Mouse (Mus musculus): ENCODE data around the gene Speer4b.
"Not testable (repeated sequence)": the region's sequence is repeated elsewhere in the genome, so short reads cannot be mapped to it uniquely, and the experiment has no call there.

Speer4b gene

GRCm38 (mm10) chr5:27501338-27501737 is at the start of gene Speer4b:
Gene Speer4b, minus strand, starts transcription at chr5:27501438.
- DNase-seq (ENCODE audit: low spot score) = not testable (repeated sequence)

- DNase-seq (ENCODE audit: low spot score) = no peak
These were observed 48.1 kb upstream of the Speer4b start for GRCm38 (mm10) chr5:27549291-27549690.

- DNase-seq (ENCODE audit: low spot score) = no peak
These were observed 43.6 kb upstream of the Speer4b start for GRCm38 (mm10) chr5:27544816-27545270.

- DNase-seq (ENCODE audit: low spot score) = no peak
These were observed 25.7 kb upstream of the Speer4b start for GRCm38 (mm10) chr5:27526906-27527305.

- DNase-seq (ENCODE audit: low spot score) = no peak
These were observed 17.5 kb upstream of the Speer4b start for GRCm38 (mm10) chr5:27518716-27519115.

- DNase-seq (ENCODE audit: low spot score) = no peak
These were observed 10.3 kb downstream of the Speer4b start for GRCm38 (mm10) chr5:27490942-27491341.

- DNase-seq (ENCODE audit: low spot score) = no peak
These were observed 15.1 kb downstream of the Speer4b start for GRCm38 (mm10) chr5:27486138-27486537.

- DNase-seq (ENCODE audit: low spot score) = no peak
These were observed 19.5 kb downstream of the Speer4b start for GRCm38 (mm10) chr5:27481706-27482105.

- no peak for DNase-seq (ENCODE audit: low spot score)
These were observed 26.2 kb downstream of the Speer4b start for GRCm38 (mm10) chr5:27474964-27475465.

GRCm38 (mm10) chr5:27457686-27458085 is 43.6 kb downstream of the Speer4b start:
- DNase-seq (ENCODE audit: low spot score) = no peak

GRCm38 (mm10) chr5:27456981-27457380 is 44.3 kb downstream of the Speer4b start:
- DNase-seq (ENCODE audit: low spot score) = no peak

- DNase-seq (ENCODE audit: low spot score) = no peak
These were observed 46.9 kb downstream of the Speer4b start for GRCm38 (mm10) chr5:27454386-27454785.

GRCm38 (mm10) chr5:27453201-27453845 is 47.9 kb downstream of the Speer4b start:
- DNase-seq (ENCODE audit: low spot score) = no peak
